Mouse (Mus musculus) liver, embryonic 11.5 days (tissue): Measurements from ENCODE around the gene Kars. TPM values are rescaled to one million over a fixed set of nuclear protein-coding genes. Genes with fewer than 3 reads are reported as not detected.

Experiments used
- ATAC-seq: fragments of 200-750 bp; cut with Nextera tagmentation; replicated peaks from 2 replicates; pipeline ENCODE4 v1.8.0; 2017; ENCODE audit warnings: moderate number of reproducible peaks, mild to moderate bottlenecking, moderate TSS enrichment, moderate library complexity; ENCODE audit not compliant: low FRiP score
- DNase-seq: peaks from one replicate; pipeline ENCODE4 v3.0.0-alpha.2; 2017; ENCODE audit warnings: low spot score
- H3K27ac ChIP-seq: fragments of 300-500 bp; sonication (generic); 2 replicates; pipeline ENCODE4 v1.5.1; 2014; ENCODE audit warnings: mild to moderate bottlenecking, low read depth, low read length, control low read depth
- H3K27me3 ChIP-seq: fragments of 300-500 bp; sonication (generic); replicated peaks from 2 replicates; pipeline ENCODE4 v1.6.1; 2014; ENCODE audit warnings: low read length, mixed read lengths; ENCODE audit not compliant: control insufficient read depth, insufficient read depth
- H3K36me3 ChIP-seq: fragments of 300-500 bp; sonication (generic); 2 replicates; pipeline ENCODE4 v1.6.1; 2014; ENCODE audit warnings: mild to moderate bottlenecking, low read length, moderate library complexity, mixed read lengths; ENCODE audit not compliant: control insufficient read depth, insufficient read depth
- H3K4me1 ChIP-seq: fragments of 300-500 bp; sonication (generic); replicated peaks from 2 replicates; pipeline ENCODE4 v1.6.1; 2014; ENCODE audit warnings: low read length, mixed read lengths; ENCODE audit not compliant: control insufficient read depth, insufficient read depth
- H3K4me2 ChIP-seq: fragments of 300-500 bp; sonication (generic); 2 replicates; pipeline ENCODE4 v1.6.1; 2014; ENCODE audit warnings: mild to moderate bottlenecking, control low read depth, moderate library complexity
- H3K4me3 ChIP-seq: fragments of 300-500 bp; sonication (generic); 2 replicates; pipeline ENCODE4 v1.5.1; 2014; ENCODE audit warnings: low read depth, low read length, control low read depth
- H3K9ac ChIP-seq: fragments of 300-500 bp; sonication (generic); 2 replicates; pipeline ENCODE4 v1.6.1; 2014; ENCODE audit warnings: low read depth, low read length, control low read depth
- H3K9me3 ChIP-seq: fragments of 300-500 bp; sonication (generic); 2 replicates; pipeline ENCODE4 v1.6.1; 2016; ENCODE audit warnings: low read length, inconsistent platforms, mixed read lengths; ENCODE audit not compliant: control insufficient read depth
- whole genome bisulfite sequencing: fragments of 180-500 bp; shearing (Covaris S2); extraction: QIAGEN DNeasy Blood & Tissue Kit; methylation state at CpG from one replicate; pipeline ENCODE4 v1.1.7; 2014; 5-methylcytosine and 5-hydroxymethylcytosine counted together
- polyA plus RNA-seq: library from polyadenylated mRNA; unstranded; fragments of >200 nt; fragmentation: Nextera tagmentation; extraction: Ambion mirVana; gene quantifications from 2 replicates; pipeline ENCODE4 v1.2.1, GENCODE M21; 2014

Kars gene
- polyA plus RNA-seq, 1 experiment from 2014 or later: 261 TPM

DNA sequence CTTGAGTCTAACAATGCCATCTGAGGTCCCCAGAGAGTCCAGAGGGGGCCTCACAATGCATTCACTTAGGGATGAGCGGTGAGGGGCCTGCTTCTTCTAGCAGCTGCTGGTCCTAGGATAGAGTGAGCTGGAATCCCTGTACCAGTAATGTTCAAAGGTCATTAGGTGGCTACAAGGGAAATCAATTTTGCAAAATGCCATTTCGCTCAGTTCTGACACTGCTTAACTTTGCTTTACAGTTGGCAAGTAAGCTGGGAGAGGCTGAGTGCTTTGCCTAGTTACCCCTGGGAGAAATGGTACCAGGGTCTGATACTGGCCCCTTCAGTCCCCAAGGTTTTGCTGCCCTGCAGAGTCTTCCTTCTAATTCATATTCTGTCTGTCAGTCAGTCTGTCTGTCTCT lies 35.4 kb downstream of the Kars start:
- no peaks in the 10 kb centered on the region; the same call in 1 of the 2 replicates for H3K4me1 ChIP-seq
- 90% methylated on average over 2 of the region's 2 CpGs for WGBS
- H3K4me3 ChIP-seq: no peak overlapping the region
- H3K9ac ChIP-seq: no peak overlapping the region
- ATAC-seq (no peak), DNase-seq (no peak)
- H3K27me3 ChIP-seq: no peaks in the 10 kb centered on the region
- no peaks in the 10 kb centered on the region for H3K9me3 ChIP-seq
- no peak overlapping the region for H3K4me2 ChIP-seq
- H3K36me3 ChIP-seq: peaks cover 26% of the 10 kb centered on the region; the same call in 1 of the 2 replicates
- no peak overlapping the region for H3K27ac ChIP-seq

DNA sequence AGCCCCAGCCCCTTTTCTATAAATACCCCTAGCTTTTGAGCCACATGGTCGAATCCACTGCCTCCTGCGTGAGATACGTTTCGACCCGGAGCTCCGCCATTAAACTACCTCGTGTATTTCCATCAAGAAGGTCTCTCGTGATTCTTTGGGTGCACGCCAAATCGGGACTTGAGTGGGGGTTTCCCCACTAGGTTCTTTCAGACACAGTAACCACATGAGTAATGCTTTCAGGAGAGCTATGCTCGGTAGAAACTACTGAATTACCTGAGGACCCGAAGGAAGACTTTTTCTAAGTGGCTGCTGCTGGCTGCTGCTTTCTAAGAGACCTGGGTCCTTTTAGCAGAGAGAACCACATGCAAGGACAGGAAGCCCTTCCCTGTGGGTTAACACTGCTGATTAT lies 37.0 kb downstream of the Kars start:
- Histone ChIP-seq H3K9ac (no peak overlapping the region), H3K27me3 (no peaks in the 10 kb centered on the region), H3K27ac (no peak overlapping the region), H3K9me3 (no peaks in the 10 kb centered on the region), H3K4me3 (no peak overlapping the region), H3K4me2 (no peak overlapping the region), H3K36me3 (peaks cover 28% of the 10 kb centered on the region; the same call in 1 of the 2 replicates), H3K4me1 (no peaks in the 10 kb centered on the region; the same call in 1 of the 2 replicates)
- ATAC-seq (no peak), DNase-seq (no peak)
- WGBS: 97% methylated on average over 12 of the region's 12 CpGs

DNA sequence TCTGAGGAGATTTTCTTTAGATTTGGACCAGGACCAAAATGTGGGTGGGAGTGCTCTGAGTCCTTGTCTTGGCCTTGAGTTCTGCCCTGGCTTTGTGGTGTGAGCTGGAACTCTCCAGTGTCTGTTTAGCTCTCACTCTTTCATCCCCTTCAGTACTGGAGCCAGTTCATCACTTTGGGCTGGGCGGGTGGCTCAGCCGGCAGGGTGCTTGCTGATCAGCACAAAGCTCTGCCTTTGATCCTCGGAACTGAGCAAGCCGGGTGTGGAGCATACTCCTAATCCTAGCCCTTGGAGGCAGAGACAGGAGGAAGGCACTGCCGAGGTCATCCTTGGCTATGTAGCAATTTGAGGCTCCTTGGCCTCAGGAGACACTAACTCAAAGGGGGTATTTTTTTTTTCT lies 42.1 kb downstream of the Kars start:
- no peak for ATAC-seq
- no peak overlapping the region for H3K4me3 ChIP-seq
- no peak overlapping the region for H3K27ac ChIP-seq
- no peaks in the 10 kb centered on the region for H3K9me3 ChIP-seq
- peaks cover 8% of the 10 kb centered on the region; the same call in 1 of the 2 replicates for H3K36me3 ChIP-seq
- no peaks in the 10 kb centered on the region for H3K4me1 ChIP-seq
- H3K9ac ChIP-seq: no peak overlapping the region
- no peaks in the 10 kb centered on the region for H3K27me3 ChIP-seq
- WGBS: 68% methylated on average over 5 of the region's 5 CpGs
- H3K4me2 ChIP-seq: no peak overlapping the region
- no peak for DNase-seq

DNA sequence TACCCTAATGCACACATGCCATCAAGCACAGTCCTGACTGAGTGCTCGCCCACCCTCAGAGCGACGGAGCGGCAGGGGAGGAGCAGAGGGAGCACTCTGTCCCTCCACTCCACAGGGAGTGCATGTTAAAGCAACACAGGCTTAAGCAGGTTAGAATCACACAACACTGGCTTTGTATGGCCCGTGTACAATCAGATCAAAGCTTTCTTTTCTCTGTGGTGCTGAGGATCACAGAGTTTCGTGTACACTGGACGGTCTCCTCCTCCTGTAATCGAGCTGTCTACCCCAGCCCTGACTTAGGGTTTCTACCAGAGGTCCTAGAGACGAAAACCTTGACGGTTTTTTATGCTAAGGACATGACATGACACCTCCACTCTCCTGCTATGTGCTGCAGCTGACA lies 42.6 kb downstream of the Kars start:
- no peak overlapping the region for H3K27ac ChIP-seq
- DNase-seq: no peak
- no peak overlapping the region for H3K4me3 ChIP-seq
- 89% methylated on average over 10 of the region's 10 CpGs for WGBS
- no peaks in the 10 kb centered on the region for H3K4me1 ChIP-seq
- peaks cover 6% of the 10 kb centered on the region; the same call in 1 of the 2 replicates for H3K36me3 ChIP-seq
- H3K27me3 ChIP-seq: no peaks in the 10 kb centered on the region
- H3K4me2 ChIP-seq: no peak overlapping the region
- no peak overlapping the region for H3K9ac ChIP-seq
- no peak for ATAC-seq
- no peaks in the 10 kb centered on the region for H3K9me3 ChIP-seq

DNA sequence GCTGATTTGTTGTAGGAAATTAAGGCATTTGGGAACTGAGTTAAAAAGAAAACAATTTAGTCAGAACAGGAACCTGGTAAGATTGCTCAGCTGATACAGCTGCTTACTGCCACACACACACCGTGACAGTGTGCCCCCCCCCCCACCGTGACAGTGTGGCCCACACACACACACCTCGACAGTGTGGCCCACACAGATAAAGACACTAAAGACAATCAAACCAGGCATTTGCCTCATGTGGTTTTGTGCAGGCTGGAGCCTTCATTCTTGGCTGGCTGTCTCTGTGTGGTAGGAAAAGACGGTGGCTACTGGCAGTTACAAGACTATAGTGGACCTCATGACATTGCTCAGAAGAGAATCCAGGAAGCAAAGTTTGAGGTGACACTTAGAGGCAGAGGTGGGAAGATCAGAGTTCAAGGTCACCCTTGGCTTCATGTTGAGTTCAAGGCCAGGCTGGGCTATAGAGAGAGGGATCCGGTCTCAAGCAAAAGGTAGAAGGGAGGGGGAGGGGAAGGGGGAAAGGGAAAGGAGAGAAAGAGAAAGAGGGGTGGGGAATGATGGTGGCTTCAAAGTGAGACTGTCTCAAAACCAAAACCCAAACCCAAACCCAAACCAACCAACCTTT lies 43.8 kb downstream of the Kars start:
- WGBS: 46% methylated on average over 5 of the region's 5 CpGs
- no peaks in the 10 kb centered on the region for H3K9me3 ChIP-seq
- peak; percentile 75 for ATAC-seq

DNA sequence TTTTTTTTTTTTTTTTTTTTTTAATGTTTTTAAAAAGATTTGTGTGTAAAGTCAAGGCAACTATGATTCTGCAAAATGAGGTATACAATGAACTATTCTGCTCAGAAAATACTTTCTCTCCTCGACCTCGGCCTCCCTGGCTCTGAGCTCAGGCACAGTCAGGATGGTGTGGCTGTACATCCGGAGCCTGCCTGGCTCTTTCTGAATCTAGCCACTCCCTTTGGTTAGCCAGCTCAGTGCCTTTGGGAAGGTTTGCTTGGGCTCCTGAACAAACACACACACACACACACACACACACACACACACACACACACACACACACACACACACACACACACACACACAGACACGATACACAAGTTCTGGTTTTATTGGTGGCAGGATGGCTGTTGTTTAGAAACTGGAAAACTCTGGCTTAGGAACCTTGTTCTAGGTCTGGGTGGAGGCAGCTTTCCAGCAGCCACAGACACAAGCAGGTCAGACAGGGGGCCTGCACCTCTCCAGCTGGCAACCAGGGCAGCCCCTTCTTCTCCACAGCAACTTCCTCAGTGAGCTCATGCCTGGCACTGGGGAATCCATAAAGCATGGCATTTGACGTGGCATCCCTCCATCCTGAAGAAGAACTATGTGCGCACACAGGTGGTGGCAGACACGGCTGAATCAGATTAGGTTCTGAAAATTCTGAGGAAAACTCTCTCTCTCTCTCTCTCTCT lies 46.1 kb downstream of the Kars start:
- no peak overlapping the region for H3K9ac ChIP-seq
- ATAC-seq (no peak), DNase-seq (no peak)
- no peaks in the 10 kb centered on the region for H3K4me1 ChIP-seq
- H3K9me3 ChIP-seq: no peaks in the 10 kb centered on the region
- no peak overlapping the region for H3K4me3 ChIP-seq
- no peak overlapping the region for H3K27ac ChIP-seq
- whole genome bisulfite sequencing: 80% methylated on average over 7 of the region's 7 CpGs
- no peaks in the 10 kb centered on the region for H3K27me3 ChIP-seq
- no peaks in the 10 kb centered on the region; the same call in 1 of the 2 replicates for H3K36me3 ChIP-seq
- no peak overlapping the region for H3K4me2 ChIP-seq

More for the DNA sequence above, 43.8 kb downstream of the Kars start:
- no peaks in the 10 kb centered on the region for H3K27me3 ChIP-seq
- H3K9ac ChIP-seq: no peak overlapping the region
- no peak overlapping the region for H3K4me2 ChIP-seq
- no peak overlapping the region for H3K27ac ChIP-seq
- DNase-seq: no peak
- H3K36me3 ChIP-seq: peaks cover 2% of the 10 kb centered on the region; the same call in 1 of the 2 replicates
- H3K4me1 ChIP-seq: no peaks in the 10 kb centered on the region
- no peak overlapping the region for H3K4me3 ChIP-seq

DNA sequence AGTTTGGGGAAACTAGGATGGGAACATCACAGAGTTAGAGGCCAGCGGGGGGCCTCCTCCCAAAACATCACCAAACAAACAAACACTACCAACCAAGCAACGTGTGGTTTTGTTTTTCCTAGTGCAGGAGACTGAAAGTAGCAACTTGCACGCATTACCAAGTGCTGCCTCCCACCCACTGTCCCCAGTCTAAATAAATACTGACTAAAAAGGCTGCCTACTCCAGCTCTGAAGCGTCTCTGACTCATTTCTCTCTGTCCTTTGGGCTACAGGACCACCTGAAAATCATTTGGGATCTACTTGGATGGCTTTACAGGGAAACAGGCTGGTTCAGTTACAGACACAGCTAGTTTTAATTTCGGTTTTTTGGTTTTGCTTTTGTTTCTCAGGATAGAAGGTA lies 46.8 kb downstream of the Kars start:
- ATAC-seq: no peak
- no peaks in the 10 kb centered on the region for H3K4me1 ChIP-seq
- H3K27me3 ChIP-seq: no peaks in the 10 kb centered on the region
- no peak overlapping the region for H3K27ac ChIP-seq
- H3K9me3 ChIP-seq: no peaks in the 10 kb centered on the region
- no peaks in the 10 kb centered on the region; the same call in 1 of the 2 replicates for H3K36me3 ChIP-seq
- no peak overlapping the region for H3K9ac ChIP-seq
- 59% methylated on average over 5 of the region's 5 CpGs for WGBS
- no peak overlapping the region for H3K4me2 ChIP-seq
- no peak for DNase-seq
- no peak overlapping the region for H3K4me3 ChIP-seq

DNA sequence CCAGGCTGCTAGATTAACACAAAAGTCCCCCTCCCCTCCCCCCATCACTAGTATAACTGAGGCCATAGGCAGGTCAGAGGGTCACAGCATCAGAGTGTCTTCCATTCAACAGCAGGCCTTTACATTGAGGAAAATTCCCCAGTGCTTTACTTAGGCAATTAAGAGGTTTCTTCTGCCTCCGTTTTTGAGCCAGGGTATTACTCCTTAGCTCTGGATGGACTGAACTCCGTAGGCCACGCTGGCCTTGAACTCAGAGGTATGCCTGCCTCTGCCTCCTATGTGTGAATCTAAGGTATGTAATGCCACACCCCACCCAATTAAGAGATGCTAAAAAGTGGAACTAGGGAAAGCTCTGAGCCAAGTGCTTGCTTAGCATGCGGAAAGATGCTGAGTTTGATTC lies 47.6 kb downstream of the Kars start:
- H3K27ac ChIP-seq: no peak overlapping the region
- ATAC-seq: no peak

DNA sequence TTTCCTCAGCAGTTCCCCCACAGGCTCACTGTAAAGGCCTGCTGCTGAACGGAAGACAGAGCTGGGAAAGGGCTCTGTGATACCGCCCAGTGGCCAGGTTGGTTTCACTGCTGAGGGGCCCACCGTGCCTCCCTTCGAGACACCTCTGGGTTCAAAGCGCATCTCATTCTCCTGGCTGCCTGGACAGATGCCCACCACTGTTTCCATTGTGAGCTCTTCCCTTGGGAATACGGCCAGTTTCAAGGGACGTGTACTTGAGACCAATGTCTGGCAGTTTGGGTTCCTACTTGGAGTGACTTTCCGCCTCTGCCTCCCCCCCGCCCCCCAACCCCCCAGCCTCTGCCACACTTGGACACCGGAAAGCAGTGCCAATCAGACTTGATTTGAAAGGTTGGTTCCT lies 48.0 kb downstream of the Kars start:
- H3K36me3 ChIP-seq: no peaks in the 10 kb centered on the region
- H3K4me2 ChIP-seq: no peak overlapping the region
- H3K27ac ChIP-seq: no peak overlapping the region
- no peak overlapping the region for H3K9ac ChIP-seq
- no peaks in the 10 kb centered on the region for H3K4me1 ChIP-seq
- no peak for DNase-seq
- no peak for ATAC-seq
- WGBS: 70% methylated on average over 10 of the region's 10 CpGs
- H3K4me3 ChIP-seq: no peak overlapping the region
- no peaks in the 10 kb centered on the region for H3K9me3 ChIP-seq
- H3K27me3 ChIP-seq: no peaks in the 10 kb centered on the region

More for the DNA sequence above, 47.6 kb downstream of the Kars start:
- H3K4me3 ChIP-seq: no peak overlapping the region
- no peaks in the 10 kb centered on the region for H3K4me1 ChIP-seq
- H3K4me2 ChIP-seq: no peak overlapping the region
- H3K36me3 ChIP-seq: no peaks in the 10 kb centered on the region
- WGBS: 93% methylated on average over 4 of the region's 4 CpGs
- H3K27me3 ChIP-seq: no peaks in the 10 kb centered on the region
- H3K9me3 ChIP-seq: no peaks in the 10 kb centered on the region
- no peak overlapping the region for H3K9ac ChIP-seq
- no peak for DNase-seq
